Mouse (Mus musculus) bone marrow, adult 2 months (tissue): Measurements from ENCODE around the gene Dr1.

ENCODE experiments used
- CTCF ChIP-seq: fragments of 200-500 bp; IDR thresholded peaks from 2 replicates; pipeline ENCODE4 v1.5.1; 2011; ENCODE audit warnings: low read length, control low read depth; ENCODE audit not compliant: control insufficient read depth, insufficient read depth
- POLR2A ChIP-seq: fragments of 200-500 bp; IDR thresholded peaks from 2 replicates; pipeline ENCODE4 v1.6.1; 2011; ENCODE audit warnings: low read depth, mild to moderate bottlenecking, control low read depth, low read length, borderline replicate concordance; ENCODE audit not compliant: control insufficient read depth

GRCm38 (mm10) chr5:108226159-108226558, 42.5 kb upstream of the Dr1 start:
- TF ChIP-seq CTCF, result no peak
- TF ChIP-seq POLR2A, result no peak
